Mouse (Mus musculus) bone marrow macrophage, adult 2 months (primary cell): ENCODE measurements at regions not wholly inside any gene's neighbourhood (a gene's known extent, or its start where the extent isn't known, plus 50 kb on each side); places are given as distances from the start of the nearest gene placed in this dataset.

ENCODE experiments used
- H3K27ac ChIP-seq: 2 replicates; pipeline ENCODE4 v1.5.1; 2012; ENCODE audit warnings: low read depth, low read length; ENCODE audit not compliant: insufficient read depth
- H3K4me1 ChIP-seq: 2 replicates; pipeline ENCODE4 v1.6.1; 2012; ENCODE audit warnings: low read length; ENCODE audit not compliant: control insufficient read depth, insufficient read depth
- H3K4me3 ChIP-seq: 2 replicates; pipeline ENCODE4 v1.5.1; 2012; ENCODE audit warnings: mild to moderate bottlenecking, low read length, moderate library complexity; ENCODE audit not compliant: insufficient read depth
- CTCF ChIP-seq: IDR thresholded peaks from 2 replicates; pipeline ENCODE4 v1.5.1; 2012; ENCODE audit warnings: low read depth, mild to moderate bottlenecking, low read length, moderate library complexity
- POLR2A ChIP-seq: IDR thresholded peaks from 2 replicates; pipeline ENCODE4 v1.6.1; 2012; ENCODE audit warnings: mild to moderate bottlenecking, low read depth, low read length, borderline replicate concordance

DNA sequence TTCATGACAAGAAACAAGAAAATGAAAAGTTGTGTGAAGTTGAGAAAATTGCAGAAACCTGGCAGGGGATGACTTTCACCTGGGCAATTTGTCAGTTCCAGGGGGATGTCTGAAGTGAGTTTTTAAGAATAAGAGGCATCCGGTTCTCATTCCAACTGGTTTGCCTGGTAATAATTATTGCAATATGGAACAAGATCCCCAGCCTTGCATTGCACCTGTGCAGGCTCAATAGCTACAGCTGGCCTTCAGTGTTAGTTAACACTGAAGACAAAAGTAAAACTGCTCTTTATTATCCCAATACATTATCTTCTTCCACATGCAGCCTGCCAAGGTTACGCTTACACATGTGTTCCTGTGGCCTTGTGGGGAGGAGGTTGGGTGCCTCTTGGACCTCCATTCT, 307.2 kb upstream of the Pard3b start:
- TF ChIP-seq CTCF: no peak
- H3K27ac ChIP-seq: no peak overlapping the region

DNA sequence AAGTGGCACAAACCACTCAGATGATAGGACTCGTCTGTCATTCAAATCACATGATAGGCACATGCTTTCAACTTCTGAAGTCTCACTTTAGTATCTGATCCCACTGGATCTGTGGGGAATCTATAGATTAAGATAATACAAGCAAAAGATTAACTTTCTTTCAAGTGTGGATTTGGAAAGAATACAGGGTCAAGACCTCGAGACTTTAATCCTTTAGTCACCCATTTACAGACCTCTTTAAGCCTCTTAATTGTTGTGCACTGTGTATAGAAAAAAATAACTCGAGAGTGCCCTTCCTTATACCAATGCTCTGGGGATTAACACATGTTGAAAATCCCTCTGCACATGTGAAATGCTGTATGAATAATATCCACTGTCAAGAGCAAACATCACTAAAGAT, 306.7 kb upstream of the Pard3b start:
- H3K27ac ChIP-seq: no peak overlapping the region
- no peaks in the 10 kb centered on the region for H3K4me1 ChIP-seq
- no peak overlapping the region for H3K4me3 ChIP-seq
- no peak for TF ChIP-seq CTCF
- TF ChIP-seq POLR2A: no peak

More for the DNA sequence above, 307.2 kb upstream of the Pard3b start:
- H3K4me3 ChIP-seq: no peak overlapping the region
- H3K4me1 ChIP-seq: no peaks in the 10 kb centered on the region

DNA sequence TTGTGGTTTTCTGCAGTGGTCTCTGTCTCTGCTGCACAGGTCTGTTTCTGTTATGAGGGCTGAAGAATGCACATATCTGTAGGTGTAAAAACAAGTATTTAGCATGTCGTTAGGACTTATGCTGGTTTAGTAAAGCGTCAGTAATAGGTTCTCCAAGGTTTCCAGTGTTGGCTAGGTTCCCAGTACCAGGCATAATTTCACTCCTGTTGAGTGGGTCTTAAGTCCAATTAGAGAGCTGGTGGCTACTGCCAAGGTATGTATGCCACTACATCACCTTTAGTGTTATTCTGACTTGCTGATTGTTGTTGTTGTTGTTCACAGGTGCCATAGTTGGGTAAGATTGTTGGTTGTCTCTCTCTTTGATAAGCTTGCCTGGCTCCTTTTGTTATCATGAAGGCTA, 302.3 kb upstream of the Pard3b start:
- TF ChIP-seq POLR2A: no peak
- Histone ChIP-seq H3K4me1 (no peaks in the 10 kb centered on the region), H3K27ac (no peak overlapping the region), H3K4me3 (no peak overlapping the region)

DNA sequence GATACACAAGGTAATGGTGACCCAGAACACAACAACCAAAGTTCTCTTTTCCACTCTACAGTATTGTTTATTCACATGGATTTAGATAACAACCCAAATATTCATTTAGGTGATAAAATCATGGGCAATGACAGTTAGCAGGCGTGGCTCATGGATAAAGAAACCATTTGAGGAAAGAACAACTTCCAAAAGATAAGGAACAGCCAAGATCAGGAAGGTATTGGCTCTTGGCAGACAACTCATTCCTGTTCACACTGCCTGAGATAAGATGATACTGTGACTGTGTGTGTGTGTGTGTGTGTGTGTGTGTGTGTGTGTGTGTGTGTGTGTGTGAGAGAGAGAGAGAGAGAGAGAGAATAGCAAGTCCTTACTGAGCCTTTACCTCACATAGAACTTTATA, 285.7 kb upstream of the Pard3b start:
- no peak overlapping the region for H3K27ac ChIP-seq
- no peaks in the 10 kb centered on the region for H3K4me1 ChIP-seq
- no peak for TF ChIP-seq POLR2A
- TF ChIP-seq CTCF: no peak
- no peak overlapping the region for H3K4me3 ChIP-seq

DNA sequence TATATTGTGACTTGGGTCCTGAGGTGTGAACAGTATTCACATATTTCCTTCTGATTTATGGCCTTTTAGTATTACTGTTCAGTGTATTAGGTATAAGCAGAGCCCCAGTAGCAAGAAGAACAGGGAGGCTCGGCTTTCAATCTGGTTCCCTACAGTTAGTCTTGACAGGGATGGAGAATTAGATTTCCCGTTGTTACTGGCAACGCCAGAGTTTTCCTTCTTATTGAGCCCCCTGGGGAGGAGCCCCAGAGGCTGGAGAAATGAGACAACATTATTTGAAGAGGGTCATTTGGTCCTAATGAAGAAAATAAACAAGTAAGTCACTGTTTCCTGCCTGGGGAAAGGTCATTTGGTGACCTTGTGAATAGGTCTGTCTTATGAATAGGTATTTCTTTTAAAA, 285.1 kb upstream of the Pard3b start:
- Histone ChIP-seq H3K4me1 (no peaks in the 10 kb centered on the region), H3K4me3 (no peak overlapping the region), H3K27ac (no peak overlapping the region)
- TF ChIP-seq POLR2A (no peak), CTCF (no peak)

DNA sequence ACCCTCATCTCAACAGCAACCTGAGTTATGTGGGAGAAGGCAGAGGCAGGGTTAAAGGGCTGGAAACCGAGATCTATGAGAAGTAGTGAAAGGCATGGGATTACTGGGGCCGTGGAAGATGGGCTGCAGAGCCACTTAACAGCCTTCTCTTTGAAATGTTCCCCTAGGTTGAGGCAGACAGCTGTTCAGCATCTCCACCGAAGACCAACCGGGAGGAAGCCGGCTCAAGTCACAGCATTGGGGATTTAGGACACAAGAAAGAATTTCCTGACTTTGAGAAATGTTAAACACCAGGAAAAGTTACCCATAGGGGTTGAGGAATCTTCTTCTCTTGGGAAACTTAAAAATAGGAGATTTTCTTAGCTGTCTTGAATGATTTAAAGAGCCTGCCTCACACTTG, 283.4 kb upstream of the Pard3b start:
- no peak overlapping the region for H3K27ac ChIP-seq
- no peaks in the 10 kb centered on the region for H3K4me1 ChIP-seq
- no peak overlapping the region for H3K4me3 ChIP-seq
- no peak for TF ChIP-seq CTCF
- no peak for TF ChIP-seq POLR2A

DNA sequence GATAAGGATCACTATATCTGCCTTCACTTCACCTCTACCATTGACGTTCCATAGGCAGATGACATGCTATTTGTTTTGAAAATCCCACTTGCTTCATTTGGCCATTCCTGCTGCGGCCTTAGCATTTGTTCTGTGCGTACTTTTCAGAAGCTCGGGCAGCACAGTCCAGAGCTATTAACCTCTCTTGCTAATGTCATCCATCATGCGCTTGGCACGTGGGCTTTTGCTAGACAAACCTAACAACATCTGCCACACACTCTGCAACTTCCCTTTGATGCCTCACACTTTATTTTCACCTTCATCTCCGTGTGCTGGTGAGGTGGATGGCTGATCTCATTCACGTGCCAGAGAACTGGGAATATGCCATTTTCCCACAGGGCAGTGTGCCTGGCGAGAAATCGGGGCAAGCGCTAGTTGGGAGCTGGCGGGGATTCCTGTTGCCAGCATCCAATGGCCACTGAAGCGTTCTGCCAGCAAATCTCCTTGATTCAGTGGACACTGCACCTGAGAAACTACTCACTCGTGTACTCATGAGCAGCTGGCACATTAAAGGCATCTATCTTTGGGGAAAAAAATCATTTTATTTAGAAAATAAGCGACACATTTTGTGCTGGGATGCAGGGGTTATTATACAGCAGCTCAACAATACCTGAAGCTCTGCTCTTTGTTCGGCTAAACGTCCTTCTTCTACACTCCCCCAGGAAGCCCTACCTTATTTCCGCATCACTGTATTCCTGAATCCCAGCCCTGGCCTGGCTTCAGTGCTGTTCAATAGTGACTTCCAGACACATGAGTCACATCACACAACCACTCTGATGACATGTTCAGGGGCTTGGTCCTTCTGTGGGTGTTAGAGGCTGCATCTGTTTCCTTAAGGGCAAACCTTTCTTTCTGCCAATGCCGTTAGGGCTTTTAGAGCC, 279.4 kb upstream of the Pard3b start:
- Histone ChIP-seq H3K4me1 (no peaks in the 10 kb centered on the region), H3K4me3 (no peak overlapping the region), H3K27ac (no peak overlapping the region)
- no peak for TF ChIP-seq POLR2A
- TF ChIP-seq CTCF: no peak

DNA sequence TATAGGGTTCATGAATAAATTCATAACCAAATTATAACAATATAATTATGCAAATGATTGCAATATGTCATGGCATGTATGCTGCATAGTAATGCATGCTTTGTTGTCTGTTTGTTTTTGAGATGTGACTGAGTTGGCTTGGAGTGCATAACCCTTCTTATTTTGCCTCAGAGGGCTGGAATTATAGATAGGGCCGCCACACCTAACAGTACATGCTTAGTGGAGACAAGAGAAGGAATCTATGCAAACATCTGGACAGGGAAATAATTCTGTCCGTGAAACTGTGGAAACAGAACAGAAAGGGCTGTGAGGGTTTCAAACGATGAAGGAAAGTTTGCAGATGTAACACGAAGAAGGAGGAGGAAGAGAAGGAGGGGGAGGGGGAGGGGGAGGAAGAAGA, 266.0 kb upstream of the Pard3b start:
- Histone ChIP-seq H3K4me3 (no peak overlapping the region), H3K27ac (no peak overlapping the region), H3K4me1 (no peaks in the 10 kb centered on the region)
- no peak for TF ChIP-seq POLR2A
- no peak for TF ChIP-seq CTCF

DNA sequence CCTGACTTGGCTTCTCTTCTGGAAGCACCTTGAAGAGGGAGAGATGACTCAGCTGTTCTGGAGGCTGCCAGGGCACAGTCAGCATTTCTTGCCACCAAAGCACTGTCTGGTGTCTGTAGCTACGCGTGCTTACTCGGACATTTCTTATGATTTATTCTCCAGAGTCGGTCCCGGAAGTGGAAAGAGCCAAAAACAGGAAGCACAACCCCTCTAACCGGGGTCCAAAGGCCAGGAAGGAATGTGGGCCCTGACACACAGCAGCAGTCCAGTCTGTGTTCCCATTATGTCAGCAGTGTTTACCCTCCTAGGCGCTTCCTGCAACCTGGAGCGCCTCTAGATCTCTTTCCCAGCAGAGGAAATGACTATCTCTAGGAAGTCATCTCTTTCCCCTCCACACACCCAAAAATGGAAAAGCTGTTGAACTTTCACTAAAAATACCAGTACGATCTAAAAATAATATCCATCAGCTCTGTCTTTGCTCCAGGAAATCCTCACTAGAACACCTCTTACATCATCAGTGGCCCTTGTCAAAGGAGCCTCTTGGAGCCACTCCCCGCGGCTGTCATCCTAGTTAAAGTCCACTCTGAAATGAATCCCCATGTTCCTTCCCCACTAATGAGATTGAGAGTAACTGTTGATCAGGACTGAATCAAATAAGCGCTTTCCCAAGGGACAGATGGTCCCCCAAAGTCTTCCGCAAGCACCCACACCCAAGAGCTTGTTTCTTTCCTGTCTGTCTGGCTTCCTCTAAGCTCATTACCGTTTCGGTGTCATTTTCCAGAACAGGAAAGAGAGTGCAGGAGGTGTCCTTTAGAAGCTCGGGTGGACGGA, 264.7 kb upstream of the Pard3b start:
- TF ChIP-seq POLR2A (no peak), CTCF (no peak)
- Histone ChIP-seq H3K4me1 (no peaks in the 10 kb centered on the region), H3K27ac (no peak overlapping the region), H3K4me3 (no peak overlapping the region)

DNA sequence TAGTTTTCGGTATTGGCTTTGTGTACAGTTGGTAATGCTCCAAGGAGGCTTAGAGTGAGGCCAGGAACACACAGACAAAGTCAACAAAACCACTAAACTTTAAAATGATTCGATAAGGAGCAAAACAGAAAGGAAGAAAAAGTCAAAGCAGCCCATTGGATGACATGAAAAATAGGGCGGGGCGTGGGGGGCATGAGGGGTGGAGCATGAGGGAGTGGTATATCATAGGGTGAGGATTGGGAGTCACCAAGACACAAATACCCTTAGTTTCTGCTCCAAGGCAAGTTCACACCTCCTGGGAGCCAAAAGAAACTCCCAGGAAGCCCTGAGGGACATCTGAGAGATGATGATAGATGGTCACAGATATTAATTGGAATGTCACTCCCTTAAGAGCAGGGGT, 262.2 kb upstream of the Pard3b start:
- no peak for TF ChIP-seq POLR2A
- Histone ChIP-seq H3K27ac (no peak overlapping the region), H3K4me3 (no peak overlapping the region), H3K4me1 (no peaks in the 10 kb centered on the region)
